Mouse (Mus musculus): Measurements from ENCODE around the gene Tmsb4x. TPM values are rescaled to one million over a fixed set of nuclear protein-coding genes. Genes with fewer than 3 reads are reported as not detected.
A peak's percentile ranks its signal among the peaks of the same experiment; 100 is the strongest.

The Tmsb4x gene
- 7,356 and 7,374 TPM in 2 replicates for polyA plus RNA-seq (2015; fragmentation: Nextera tagmentation; extraction: Ambion mirVana)

- Histone ChIP-seq H3K27me3 (no peaks in the 10 kb centered on the region), H3K4me1 (peaks cover 19% of the 10 kb centered on the region), H3K9me3 (no peaks in the 10 kb centered on the region), H3K27ac (replicated peaks) (peak within 1 kb of the TSS; percentile 95), H3K4me3 (peak within 1 kb of the TSS; percentile 59), H3K36me3 (no peaks in the 10 kb centered on the region), H3K9ac (replicated peaks) (peak within 1 kb of the TSS; percentile 81), H3K4me2 (replicated peaks) (peak within 1 kb of the TSS; percentile 48)
- peak; percentile 92 for ATAC-seq (replicated peaks)
- WGBS, result 15% methylated on average over 39 of the region's 39 CpGs
Observed at GRCm38 (mm10) chrX:167208978-167209754, at the start of gene Tmsb4x. TSS of gene Tmsb4x (minus strand) at chrX:167209315.

GRCm38 (mm10) chrX:167241736-167242135, 32.6 kb upstream of the Tmsb4x start:
- no peak for ATAC-seq (replicated peaks)
- H3K4me1 ChIP-seq, result no peaks in the 10 kb centered on the region
- H3K27me3 ChIP-seq, result no peaks in the 10 kb centered on the region
- H3K9ac ChIP-seq (replicated peaks), result no peak overlapping the region
- no peak overlapping the region for H3K4me3 ChIP-seq
- H3K9me3 ChIP-seq, result no peaks in the 10 kb centered on the region
- H3K27ac ChIP-seq (replicated peaks), result no peak overlapping the region
- H3K36me3 ChIP-seq, result no peaks in the 10 kb centered on the region
- H3K4me2 ChIP-seq (replicated peaks), result no peak overlapping the region
- 94% methylated on average over 3 of the region's 3 CpGs for WGBS

- no peak overlapping the region for H3K9ac ChIP-seq (replicated peaks)
- no peak for ATAC-seq (replicated peaks)
- 45% methylated on average over 9 of the region's 9 CpGs for WGBS
Observed at GRCm38 (mm10) chrX:167239293-167239921, 30.3 kb upstream of the Tmsb4x start.

GRCm38 (mm10) chrX:167233104-167233687, 24.1 kb upstream of the Tmsb4x start:
- peak; percentile 69 for ATAC-seq (replicated peaks)
- WGBS, result 26% methylated on average over 9 of the region's 9 CpGs
- Histone ChIP-seq H3K27me3 (no peaks in the 10 kb centered on the region), H3K4me3 (no peak overlapping the region), H3K9me3 (no peaks in the 10 kb centered on the region), H3K4me1 (no peaks in the 10 kb centered on the region), H3K4me2 (replicated peaks) (no peak overlapping the region; the same call in 1 of the 2 replicates), H3K36me3 (no peaks in the 10 kb centered on the region), H3K9ac (replicated peaks) (no peak overlapping the region), H3K27ac (replicated peaks) (no peak overlapping the region)

More at GRCm38 (mm10) chrX:167239293-167239921, 30.3 kb upstream of the Tmsb4x start:
- Histone ChIP-seq H3K27me3 (no peaks in the 10 kb centered on the region), H3K4me1 (no peaks in the 10 kb centered on the region), H3K4me3 (no peak overlapping the region), H3K4me2 (replicated peaks) (no peak overlapping the region), H3K27ac (replicated peaks) (no peak overlapping the region), H3K36me3 (no peaks in the 10 kb centered on the region), H3K9me3 (no peaks in the 10 kb centered on the region)

- Histone ChIP-seq H3K4me1 (no peaks in the 10 kb centered on the region), H3K36me3 (no peaks in the 10 kb centered on the region), H3K27me3 (no peaks in the 10 kb centered on the region), H3K9ac (replicated peaks) (no peak overlapping the region), H3K27ac (replicated peaks) (no peak overlapping the region), H3K4me2 (replicated peaks) (no peak overlapping the region), H3K9me3 (no peaks in the 10 kb centered on the region), H3K4me3 (no peak overlapping the region)
- no peak for ATAC-seq (replicated peaks)
- 44% methylated on average over 8 of the region's 8 CpGs for WGBS
Observed at GRCm38 (mm10) chrX:167231150-167231549, 22.0 kb upstream of the Tmsb4x start.

GRCm38 (mm10) chrX:167229819-167230218, 20.7 kb upstream of the Tmsb4x start:
- no peak overlapping the region for H3K4me2 ChIP-seq (replicated peaks)
- no peak overlapping the region for H3K9ac ChIP-seq (replicated peaks)
- ATAC-seq (replicated peaks), result no peak
- no peaks in the 10 kb centered on the region for H3K4me1 ChIP-seq
- WGBS, result 65% methylated on average over 1 of the region's 1 CpGs
- H3K4me3 ChIP-seq, result no peak overlapping the region
- no peaks in the 10 kb centered on the region for H3K27me3 ChIP-seq
- H3K27ac ChIP-seq (replicated peaks), result no peak overlapping the region
- no peaks in the 10 kb centered on the region for H3K36me3 ChIP-seq
- H3K9me3 ChIP-seq, result no peaks in the 10 kb centered on the region

- Histone ChIP-seq H3K27me3 (no peaks in the 10 kb centered on the region), H3K9ac (replicated peaks) (no peak overlapping the region), H3K4me3 (no peak overlapping the region), H3K9me3 (no peaks in the 10 kb centered on the region), H3K27ac (replicated peaks) (no peak overlapping the region), H3K36me3 (no peaks in the 10 kb centered on the region), H3K4me2 (replicated peaks) (no peak overlapping the region), H3K4me1 (no peaks in the 10 kb centered on the region)
- ATAC-seq (replicated peaks), result no peak
- WGBS, result 45% methylated on average over 6 of the region's 6 CpGs
Observed at GRCm38 (mm10) chrX:167229206-167229605, 20.1 kb upstream of the Tmsb4x start.

- no peaks in the 10 kb centered on the region for H3K9me3 ChIP-seq
Observed at GRCm38 (mm10) chrX:167227756-167228155, 18.6 kb upstream of the Tmsb4x start.

GRCm38 (mm10) chrX:167227138-167227537, 18.0 kb upstream of the Tmsb4x start:
- ATAC-seq (replicated peaks), result no peak
- Histone ChIP-seq H3K4me3 (no peak overlapping the region), H3K9ac (replicated peaks) (no peak overlapping the region), H3K27me3 (no peaks in the 10 kb centered on the region), H3K4me2 (replicated peaks) (no peak overlapping the region), H3K9me3 (no peaks in the 10 kb centered on the region), H3K36me3 (no peaks in the 10 kb centered on the region), H3K4me1 (no peaks in the 10 kb centered on the region), H3K27ac (replicated peaks) (no peak overlapping the region)
- 90% methylated on average over 7 of the region's 7 CpGs for WGBS

More at GRCm38 (mm10) chrX:167227756-167228155, 18.6 kb upstream of the Tmsb4x start:
- Histone ChIP-seq H3K4me2 (replicated peaks) (no peak overlapping the region), H3K27ac (replicated peaks) (no peak overlapping the region), H3K4me3 (no peak overlapping the region), H3K36me3 (no peaks in the 10 kb centered on the region), H3K27me3 (no peaks in the 10 kb centered on the region), H3K9ac (replicated peaks) (no peak overlapping the region), H3K4me1 (no peaks in the 10 kb centered on the region)
- ATAC-seq (replicated peaks), result no peak
- 93% methylated on average over 6 of the region's 6 CpGs for WGBS

GRCm38 (mm10) chrX:167226570-167226969, 17.5 kb upstream of the Tmsb4x start:
- no peak for ATAC-seq (replicated peaks)
- no peaks in the 10 kb centered on the region for H3K9me3 ChIP-seq
- no peak overlapping the region for H3K27ac ChIP-seq (replicated peaks)
- no peaks in the 10 kb centered on the region for H3K4me1 ChIP-seq
- 95% methylated on average over 5 of the region's 5 CpGs for whole genome bisulfite sequencing
- no peak overlapping the region for H3K9ac ChIP-seq (replicated peaks)
- H3K4me2 ChIP-seq (replicated peaks), result no peak overlapping the region
- no peak overlapping the region for H3K4me3 ChIP-seq
- H3K36me3 ChIP-seq, result no peaks in the 10 kb centered on the region
- H3K27me3 ChIP-seq, result no peaks in the 10 kb centered on the region

- 0 out of 2 replicates have a peak, but pooled peaks have one; percentile 20 for ATAC-seq (replicated peaks)
- H3K4me1 ChIP-seq, result peaks cover 19% of the 10 kb centered on the region
- no peaks in the 10 kb centered on the region for H3K9me3 ChIP-seq
- H3K9ac ChIP-seq (replicated peaks), result no peak overlapping the region
- H3K4me3 ChIP-seq, result no peak overlapping the region
- WGBS, result 25% methylated on average over 8 of the region's 8 CpGs
- H3K27ac ChIP-seq (replicated peaks), result peak overlapping the region; percentile 50; the same call in 1 of the 2 replicates
- H3K4me2 ChIP-seq (replicated peaks), result no peak overlapping the region
- H3K27me3 ChIP-seq, result no peaks in the 10 kb centered on the region
- no peaks in the 10 kb centered on the region for H3K36me3 ChIP-seq
Observed at GRCm38 (mm10) chrX:167212707-167213106, 3.6 kb upstream of the Tmsb4x start.

- ATAC-seq (replicated peaks), result no peak
- Histone ChIP-seq H3K4me2 (replicated peaks) (no peak overlapping the region), H3K36me3 (no peaks in the 10 kb centered on the region), H3K9me3 (no peaks in the 10 kb centered on the region), H3K27ac (replicated peaks) (peak overlapping the region; percentile 50; the same call in 1 of the 2 replicates), H3K4me1 (peaks cover 19% of the 10 kb centered on the region), H3K4me3 (no peak overlapping the region), H3K9ac (replicated peaks) (no peak overlapping the region), H3K27me3 (no peaks in the 10 kb centered on the region)
- 36% methylated on average over 9 of the region's 9 CpGs for WGBS
Observed at GRCm38 (mm10) chrX:167211871-167212555, 2.9 kb upstream of the Tmsb4x start.
